Mouse (Mus musculus) gonadal fat pad, adult 2 months (tissue): ENCODE results near the gene Immp2l. TPM values are rescaled to one million over a fixed set of nuclear protein-coding genes. Genes with fewer than 3 reads are reported as not detected.
"Not testable (repeated sequence)": the region's sequence is repeated elsewhere in the genome, so short reads cannot be mapped to it uniquely, and the experiment has no call there.

Source experiments
- DNase-seq: peaks from one replicate; pipeline ENCODE4 v3.0.0-alpha.2; 2012; ENCODE audit warnings: low read depth
- polyA plus RNA-seq: library from polyadenylated mRNA; depleted of rRNA; stranded (reverse); fragments of >200 nt; gene quantifications from 2 replicates; pipeline ENCODE4 v1.2.3, GENCODE M21; 2012

The Immp2l gene
- polyA plus RNA-seq, 1 experiment: 8.4 TPM

DNA sequence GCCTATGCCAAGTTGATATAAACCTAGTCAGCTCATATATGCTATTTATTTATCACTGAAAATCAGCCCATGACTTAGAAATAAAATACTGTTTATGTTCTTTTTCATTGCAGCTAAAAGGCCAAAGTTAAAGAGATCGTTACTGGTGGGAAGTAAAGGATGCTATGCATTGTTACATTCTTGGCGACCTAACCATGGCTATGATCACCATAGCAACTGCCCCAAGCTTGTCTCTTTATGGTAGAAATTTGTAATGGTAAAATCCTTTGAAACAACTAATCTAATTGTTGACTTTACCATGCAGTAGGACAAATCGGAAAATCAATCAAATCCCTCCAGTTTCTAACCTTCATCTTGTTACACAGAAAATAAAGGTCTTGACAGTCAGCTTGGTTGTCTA is 644.4 kb downstream of the Immp2l start:
- DNase-seq: no peak

DNA sequence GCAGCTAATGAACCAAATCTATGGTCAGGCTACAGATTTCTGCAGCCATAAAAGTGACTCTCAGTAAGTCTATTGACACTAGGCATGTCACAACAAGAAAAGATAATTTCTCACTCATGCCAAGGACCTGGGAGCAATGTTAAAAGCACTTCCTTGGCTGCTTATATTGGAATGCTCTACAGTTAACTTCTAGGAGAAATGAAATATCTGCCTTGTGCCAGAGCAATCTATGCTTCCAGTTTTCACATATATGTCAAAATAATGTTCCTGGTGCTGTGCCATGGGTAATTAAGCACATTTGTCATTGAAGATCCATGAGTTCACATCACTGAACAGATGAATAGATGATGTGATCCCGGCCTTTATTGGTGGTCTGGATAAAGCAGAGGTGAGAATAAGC is 645.6 kb downstream of the Immp2l start:
- peak; percentile 65 for DNase-seq

DNA sequence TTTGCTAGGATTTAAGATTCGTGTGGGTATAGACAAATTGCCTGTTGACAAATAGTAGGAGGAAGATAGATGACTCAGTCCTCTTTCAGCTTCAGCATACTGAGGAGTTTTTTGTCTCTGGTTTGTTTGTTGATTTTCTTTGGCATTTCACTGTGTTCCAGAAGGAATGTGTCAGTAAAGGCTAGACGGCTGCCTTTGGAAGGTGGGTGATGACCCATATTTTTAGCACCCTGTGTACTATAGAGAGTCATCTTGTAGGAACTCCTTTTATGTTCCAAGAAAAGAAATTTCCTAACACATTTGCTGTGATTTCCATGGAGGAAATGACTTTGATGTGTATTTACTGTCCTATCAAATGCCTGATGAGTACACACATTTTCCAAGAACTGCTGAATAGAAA is 651.0 kb downstream of the Immp2l start:
- DNase-seq: no peak

DNA sequence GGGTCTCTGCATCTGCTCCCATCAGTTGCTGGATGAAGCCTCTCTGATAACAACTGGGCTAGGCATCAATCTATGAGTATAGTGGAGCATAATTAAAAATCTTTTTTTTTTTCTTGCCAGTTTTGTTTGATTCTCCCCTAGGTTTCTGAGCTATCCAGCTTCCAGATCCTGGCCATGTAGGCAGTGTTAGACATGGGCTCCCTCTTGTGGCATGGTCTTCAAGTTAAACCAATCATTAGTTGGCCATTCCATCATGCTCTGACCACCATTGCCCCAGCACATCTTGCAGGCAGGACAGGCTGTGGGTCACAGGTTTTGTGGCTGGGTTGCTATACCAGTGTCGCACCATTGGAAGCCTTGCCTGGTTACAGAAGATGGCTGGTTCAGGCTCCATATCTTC is 656.3 kb downstream of the Immp2l start:
- no peak for DNase-seq

DNA sequence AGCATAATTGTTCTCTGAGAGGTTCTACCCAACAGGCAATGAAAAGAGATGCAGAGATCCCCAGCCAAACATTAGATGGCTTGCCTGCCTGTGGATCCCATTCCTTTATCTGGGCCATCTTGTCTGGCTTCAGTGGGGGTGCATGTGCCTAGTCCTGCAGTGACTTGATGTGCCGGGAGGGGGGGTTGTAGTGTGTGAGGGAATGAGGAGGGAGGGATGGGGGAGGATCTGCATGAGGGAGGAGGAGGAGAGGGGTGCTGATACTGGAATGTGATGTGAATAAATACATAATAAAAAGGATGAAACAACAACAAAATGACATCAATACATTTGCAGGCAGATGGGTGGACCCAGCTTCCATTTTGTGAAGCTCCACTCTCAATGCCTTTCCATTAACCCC is 658.3 kb downstream of the Immp2l start:
- no peak for DNase-seq

DNA sequence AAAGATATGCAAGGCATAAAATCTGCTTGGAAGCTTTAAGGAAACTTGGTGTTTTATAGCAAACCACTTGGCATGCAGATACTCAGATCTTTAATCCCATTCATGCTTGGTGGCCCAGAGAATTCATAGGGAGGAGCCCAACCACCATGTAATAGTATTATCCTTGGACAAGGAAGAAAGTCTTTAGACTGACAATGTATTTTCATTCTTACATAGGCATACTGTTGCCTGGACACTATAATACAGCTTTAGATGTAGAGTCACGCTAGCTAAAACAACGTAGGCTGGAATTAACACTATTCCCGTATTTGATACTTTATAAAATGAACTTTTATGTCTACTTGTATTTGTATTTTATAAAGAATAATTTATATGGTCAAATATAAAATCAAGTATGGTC is 665.9 kb downstream of the Immp2l start:
- DNase-seq: no peak

DNA sequence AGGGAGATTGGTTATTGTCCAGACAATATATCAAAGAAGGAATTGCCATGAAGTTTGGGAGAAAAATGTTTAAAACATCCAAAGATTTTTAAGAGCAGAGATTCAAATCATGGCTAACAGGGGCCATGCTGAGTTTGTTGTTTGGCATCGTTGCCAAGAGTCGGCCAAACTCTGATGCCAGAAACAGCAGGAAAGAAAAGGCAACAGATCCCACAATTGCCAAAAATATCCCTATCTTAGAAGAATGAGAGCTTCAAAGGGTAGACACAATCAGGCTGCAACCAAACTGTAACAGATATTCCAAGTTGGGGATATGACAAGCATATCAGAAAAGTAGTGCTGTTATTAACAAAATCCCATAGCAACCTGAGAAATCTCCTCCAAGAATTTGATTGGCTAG is 686.7 kb downstream of the Immp2l start:
- no peak for DNase-seq

DNA sequence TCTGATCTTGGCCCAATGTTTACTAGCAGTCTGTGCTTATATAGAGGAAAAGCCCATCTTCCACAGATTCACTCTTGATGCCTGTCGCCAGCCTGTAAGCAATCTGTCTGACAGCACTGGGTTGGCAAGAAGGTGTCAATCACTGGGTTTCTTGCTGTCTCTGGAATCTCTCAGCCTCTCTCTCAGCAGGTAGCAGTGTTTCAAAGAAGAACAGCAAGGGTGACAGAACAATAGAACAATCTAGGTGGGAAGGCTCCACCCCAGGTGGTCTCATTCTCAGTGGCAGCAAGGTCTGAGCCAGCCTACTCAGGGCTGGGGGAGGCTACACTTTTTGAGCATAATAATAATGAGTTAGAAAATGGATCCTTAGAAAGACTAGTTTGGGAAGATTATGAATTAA is 693.1 kb downstream of the Immp2l start:
- DNase-seq: no peak

DNA sequence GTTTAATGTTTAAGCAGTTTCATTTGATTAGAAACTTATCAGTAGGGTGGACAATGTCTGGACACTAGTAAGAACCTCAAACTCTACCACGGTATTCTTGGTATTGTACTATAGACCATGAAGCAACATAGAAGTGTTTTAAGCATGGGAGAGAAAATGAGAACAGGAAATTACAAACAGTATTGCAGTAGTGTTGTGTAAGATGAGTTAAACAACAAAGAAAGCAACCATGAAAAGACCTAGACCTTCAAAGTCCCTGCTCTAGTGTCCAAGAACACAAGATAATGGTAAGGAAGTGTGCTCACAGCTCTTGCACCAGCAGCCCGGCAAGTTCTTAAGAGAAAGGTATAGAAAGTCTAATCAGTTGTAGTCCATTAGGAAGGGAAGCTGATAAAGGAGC is 700.7 kb downstream of the Immp2l start:
- DNase-seq: no peak

DNA sequence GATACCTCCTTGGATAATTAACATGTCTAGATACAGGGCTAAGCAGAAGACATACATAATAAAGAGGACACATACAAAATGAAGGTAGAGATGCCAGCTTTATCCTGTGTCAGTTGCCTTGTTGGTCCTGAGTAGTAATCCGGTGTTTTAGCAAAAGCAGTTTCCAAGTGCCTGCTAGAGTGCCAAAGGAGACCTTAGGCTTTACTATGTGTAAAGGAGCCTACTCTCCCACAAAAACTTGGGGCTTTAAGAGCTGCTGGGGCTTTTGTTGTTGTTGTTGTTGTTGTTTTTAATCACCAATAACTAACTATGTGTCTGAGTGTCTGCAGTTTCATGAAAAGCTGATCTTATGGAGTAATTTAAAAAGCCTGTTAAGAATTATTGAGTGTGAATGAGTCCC is 702.8 kb downstream of the Immp2l start:
- no peak for DNase-seq

DNA sequence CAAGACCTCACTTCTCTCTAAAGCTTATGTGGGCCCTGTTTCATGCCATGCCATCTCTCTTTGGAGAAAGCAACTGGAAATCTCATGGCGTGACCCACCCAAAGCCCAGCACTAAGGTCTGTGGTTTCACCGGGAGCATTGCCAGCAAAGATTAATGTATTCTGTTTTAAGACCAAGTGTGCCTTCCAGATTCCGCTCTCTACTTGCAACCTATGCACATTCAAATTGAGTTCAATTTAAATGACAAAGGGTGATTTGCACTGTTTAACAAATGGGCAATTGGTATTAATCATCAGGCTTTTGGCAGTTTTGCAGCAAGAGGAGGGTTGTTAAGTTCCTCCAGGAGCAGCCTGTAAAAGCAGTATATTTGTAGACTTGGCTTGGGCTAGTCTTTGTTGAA is 703.3 kb downstream of the Immp2l start:
- DNase-seq: no peak

DNA sequence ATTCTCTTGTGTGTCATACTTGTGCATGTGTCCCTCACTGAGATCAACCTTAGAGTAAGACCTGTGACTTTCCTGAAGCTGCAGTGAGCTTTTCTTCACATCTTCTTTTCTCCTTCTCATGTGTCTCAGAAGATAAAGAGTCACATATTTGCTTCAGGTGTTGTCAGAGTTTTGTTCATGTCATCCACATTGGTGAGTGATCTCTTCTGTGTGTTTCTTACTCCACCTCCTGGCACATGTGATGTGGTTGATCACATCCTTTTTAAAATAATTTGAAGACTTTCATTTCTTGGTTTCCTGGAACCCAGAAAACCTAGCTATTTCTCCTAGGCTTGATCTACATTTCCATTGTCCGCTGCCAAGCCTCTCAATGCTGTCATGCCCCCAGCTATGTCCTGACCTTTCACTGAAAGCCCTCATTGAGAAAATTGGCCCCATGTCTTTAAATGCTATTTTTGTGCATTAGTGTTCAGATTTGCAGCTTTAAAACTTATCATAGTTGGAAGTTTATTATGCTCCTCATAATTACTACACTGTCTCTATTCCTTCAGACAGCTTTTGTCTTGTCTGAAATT is 704.0 kb downstream of the Immp2l start:
- DNase-seq: no peak

DNA sequence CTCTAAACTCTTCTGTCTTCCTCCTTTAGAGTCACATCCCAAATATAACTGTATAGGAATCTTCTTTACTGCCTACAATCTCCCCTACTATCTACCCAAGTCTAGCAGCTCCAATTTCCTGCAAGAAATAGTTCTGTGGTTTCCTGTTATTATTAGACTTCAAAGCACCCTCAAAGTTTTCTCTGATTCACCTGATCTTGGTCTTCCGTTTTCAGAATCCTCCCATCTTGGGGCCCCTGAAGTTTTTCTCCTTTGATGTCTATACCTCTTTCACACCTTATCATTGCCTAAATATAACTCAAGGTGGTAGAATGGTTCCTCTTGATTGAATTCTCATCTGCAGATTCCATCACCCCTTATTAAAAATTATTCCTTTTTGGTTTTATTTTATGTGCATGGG is 704.6 kb downstream of the Immp2l start:
- DNase-seq: no peak

DNA sequence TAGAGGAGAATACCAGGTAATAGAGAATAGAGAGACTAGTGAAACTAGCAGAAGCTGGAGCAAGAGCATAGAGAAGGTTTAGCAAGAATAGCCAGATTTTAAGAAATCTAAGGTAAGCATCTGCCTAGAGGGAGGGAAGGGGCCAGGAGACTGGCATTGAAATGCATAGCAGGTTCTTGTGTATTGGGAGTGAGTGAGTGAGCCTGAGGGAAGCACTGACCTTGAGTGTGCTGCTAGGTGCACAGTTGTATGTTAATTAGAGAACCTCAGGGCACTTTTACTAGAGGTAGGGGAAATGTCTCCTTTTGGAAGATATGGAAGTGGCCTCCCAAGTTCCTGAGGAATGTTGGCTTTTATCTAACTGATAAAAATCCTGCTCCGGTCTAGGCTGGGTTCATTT is 705.9 kb downstream of the Immp2l start:
- no peak for DNase-seq

DNA sequence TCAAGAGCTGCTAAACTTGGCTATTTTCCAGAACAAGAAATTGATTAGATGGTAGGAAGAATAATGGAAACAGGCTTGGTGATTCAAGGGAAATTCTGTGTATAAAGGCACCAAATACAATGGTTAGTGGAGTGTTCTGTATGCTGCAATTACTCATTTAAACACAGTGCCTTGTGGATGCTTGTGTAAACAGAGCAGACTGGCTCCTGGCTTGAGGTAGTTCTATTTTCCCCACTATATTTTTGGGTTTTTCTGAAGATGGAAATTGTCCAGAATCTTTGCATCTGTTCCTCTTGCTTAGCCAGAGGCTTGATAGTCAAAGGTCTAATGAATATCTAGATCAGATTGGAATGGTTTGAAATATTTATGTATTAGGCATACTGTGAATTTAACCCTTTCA is 709.3 kb downstream of the Immp2l start:
- DNase-seq: no peak

DNA sequence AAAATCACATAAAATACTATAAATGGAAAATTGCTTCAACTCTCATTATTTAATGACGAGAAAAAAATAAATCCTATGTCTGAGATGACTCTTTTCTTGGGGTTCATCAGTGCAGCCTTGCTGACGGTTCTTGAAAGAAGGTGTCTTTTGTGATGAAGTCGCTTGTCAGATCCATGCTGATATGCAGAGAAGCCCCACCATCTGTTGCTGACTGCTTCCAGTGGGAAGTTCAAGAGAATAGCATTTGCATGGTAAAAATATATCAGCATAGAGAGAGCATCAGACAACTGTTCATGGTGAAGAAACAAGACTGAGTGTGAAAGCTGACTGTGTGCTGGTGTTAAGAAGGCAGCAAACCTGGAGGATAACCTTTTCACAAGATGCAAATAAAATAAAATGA is 719.0 kb downstream of the Immp2l start:
- DNase-seq: no peak

DNA sequence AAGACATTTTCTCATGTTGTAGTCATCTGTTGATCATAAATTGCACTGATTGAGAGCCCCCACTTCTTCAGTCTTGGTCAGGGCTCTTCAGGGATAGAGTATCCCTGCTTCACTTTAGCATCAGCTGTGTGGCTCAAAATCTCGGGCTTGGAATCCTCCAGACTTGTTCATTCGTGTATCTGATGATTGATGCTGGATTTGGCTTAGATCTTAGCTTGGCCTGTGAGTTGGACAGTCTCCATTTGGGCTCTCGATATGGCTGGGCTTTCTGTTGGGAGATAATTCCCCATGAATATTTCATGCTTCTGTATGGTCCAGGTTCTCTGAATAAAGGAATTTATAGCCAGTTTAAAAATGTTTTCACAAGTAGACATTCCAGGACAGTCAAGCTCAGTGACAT is 739.5 kb downstream of the Immp2l start:
- no peak for DNase-seq

DNA sequence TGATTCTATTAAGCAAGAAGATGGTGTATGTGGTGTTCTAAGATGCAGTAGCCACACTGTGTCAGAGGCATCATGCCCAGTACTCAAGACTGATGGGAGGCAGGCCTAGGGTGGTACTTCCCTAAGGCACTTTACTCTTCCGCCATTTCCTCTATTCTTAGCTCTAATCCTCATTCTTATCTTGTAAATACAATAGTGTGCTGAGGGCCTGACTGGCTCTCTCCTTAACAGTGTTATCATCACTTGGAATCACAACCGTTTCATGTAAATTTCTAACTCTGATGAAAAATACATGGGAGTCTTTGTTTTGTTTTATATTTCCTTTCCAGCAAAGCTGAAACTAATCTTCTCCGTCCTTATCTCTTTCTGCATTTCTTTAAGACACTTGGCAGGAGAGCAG is 750.1 kb downstream of the Immp2l start:
- no peak for DNase-seq

DNA sequence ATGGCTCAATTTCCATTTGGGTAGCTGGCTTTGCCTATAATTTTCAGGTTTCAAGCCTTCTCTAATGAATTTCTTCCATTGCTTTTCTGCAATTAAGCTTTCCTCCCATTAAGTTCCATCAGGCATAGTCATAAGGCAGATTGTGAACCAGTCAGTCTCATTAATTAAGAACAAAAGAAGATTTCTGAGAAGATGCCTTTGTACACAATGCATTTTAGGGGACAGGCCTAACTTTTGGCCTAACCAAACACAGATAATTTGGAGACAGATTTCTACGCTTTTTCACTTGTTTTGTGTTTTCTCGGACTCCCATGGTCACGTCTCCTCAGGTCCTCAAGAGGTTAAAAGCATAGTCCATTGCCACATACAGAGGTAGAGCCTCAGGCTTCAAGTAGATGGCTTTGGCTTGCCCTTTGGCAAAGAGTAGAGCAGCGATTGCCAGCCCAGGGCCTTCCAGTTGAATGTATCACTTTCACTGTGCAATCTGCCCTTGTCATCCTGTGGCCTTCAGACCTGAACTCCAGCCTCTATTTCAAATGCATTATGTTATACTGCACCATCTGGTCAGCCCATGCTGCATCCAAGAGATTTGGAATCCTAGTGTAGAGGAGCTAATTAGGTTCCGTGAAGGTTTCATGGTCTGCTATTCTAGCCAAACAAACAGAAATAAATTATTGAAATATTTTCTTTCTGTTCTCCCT is 750.9 kb downstream of the Immp2l start:
- no peak for DNase-seq

DNA sequence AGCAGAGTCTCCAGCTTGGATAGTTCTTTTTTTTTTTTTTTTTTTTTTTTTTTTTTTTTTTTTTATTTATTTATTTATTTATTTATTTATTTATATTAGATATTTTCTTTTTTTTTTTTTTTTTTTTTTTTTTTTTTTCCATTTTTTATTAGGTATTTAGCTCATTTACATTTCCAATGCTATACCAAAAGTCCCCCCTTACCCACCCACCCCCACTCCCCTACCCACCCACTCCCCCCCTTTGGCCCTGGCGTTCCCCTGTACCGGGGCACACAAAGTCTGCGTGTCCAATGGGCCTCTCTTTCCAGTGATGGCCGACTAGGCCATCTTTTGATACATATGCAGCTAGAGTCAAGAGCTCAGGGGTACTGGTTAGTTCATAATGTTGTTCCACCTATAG is 753.9 kb downstream of the Immp2l start:
- DNase-seq: not testable (repeated sequence)

DNA sequence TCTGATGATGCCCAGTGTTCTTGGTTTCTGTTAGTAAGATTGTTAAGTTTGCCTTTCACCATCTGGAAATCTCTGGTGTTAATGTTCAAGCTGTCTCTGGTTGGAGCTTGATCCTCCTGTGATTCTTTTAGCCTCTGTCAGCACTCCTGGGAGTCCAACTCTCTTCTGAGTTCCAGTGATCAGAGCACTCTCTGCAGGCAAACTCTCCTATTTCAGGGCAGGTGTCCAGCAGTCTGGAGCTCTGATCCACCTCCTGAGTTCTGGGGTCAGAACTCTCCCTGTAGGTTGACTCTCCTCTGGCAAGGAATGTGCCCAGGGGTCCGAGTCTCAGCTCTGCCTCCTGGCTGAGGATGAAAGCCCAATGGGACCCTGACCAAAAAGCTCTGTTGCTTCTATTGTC is 769.8 kb downstream of the Immp2l start:
- not testable (repeated sequence) for DNase-seq

DNA sequence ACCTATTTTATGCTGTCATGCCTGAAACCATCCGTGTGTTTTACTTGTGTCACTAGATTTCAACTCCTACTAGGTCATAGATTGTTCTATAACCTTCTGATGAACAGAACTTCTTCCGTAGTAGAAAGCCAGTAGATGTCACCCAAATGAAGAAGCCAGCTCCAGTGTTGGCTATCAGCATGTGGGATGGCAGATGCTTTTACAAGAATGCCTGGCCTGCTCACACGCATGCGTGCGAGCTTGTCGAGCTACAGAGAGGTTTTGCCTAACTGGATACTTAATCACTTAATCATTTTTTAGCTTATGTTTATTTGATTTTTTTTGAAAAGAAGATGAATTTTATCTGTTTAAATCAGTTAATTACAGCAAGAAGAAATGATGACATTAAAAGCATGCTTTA is 805.6 kb downstream of the Immp2l start:
- DNase-seq: no peak

DNA sequence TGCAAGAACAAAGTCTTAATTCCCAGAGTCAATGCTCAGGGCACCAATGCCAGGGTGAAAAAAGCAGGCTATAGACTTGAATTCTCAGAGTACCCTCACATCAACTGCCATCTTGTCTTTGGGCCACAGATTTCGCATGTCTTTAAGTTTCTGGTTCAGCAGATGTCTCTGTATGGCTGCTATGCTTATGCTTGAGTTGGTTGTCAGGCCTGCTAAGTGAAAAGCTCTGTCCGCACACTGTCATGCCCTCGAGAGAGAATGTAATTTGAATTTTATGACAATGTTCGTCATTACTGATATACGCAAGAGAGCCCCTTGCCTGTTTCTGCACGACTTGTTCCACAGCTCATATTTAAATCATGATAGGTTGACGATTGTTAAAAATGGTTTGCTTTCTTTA is 807.8 kb downstream of the Immp2l start:
- DNase-seq: no peak

DNA sequence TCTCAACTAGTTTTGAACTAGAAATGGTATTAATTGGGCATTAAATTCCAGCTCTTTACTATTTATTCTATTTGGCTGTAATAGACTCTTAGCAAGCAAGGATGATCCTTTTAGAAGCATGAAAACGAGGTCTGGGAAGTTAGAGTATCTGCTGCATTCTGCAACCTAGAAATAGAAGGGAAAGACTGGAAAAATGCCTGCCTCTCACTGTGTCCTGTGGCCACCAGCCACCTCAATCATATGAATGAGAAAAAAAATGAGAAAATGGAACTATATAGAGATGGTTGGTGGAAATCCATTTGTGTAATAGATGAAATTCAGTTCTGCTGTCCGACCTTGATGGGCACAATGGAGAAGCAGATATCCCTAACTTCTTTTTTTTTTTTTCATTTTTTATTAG is 810.8 kb downstream of the Immp2l start:
- no peak for DNase-seq
